Mouse (Mus musculus): ENCODE data around the gene Zscan18. TPM values are rescaled to one million over a fixed set of nuclear protein-coding genes. Genes with fewer than 3 reads are reported as not detected.
"Not testable (repeated sequence)": the region's sequence is repeated elsewhere in the genome, so short reads cannot be mapped to it uniquely, and the experiment has no call there.

Gene Zscan18
- 3.1 and 5.1 TPM in 2 replicates for polyA plus RNA-seq (2012; rRNA removed)

- DNase-seq (ENCODE audit: low read depth), result peak; percentile 16
Measured at GRCm38 (mm10) chr7:12802866-12803726, at the start of gene Zscan18. Gene Zscan18 (minus strand): TSS chr7:12803635.

GRCm38 (mm10) chr7:12835779-12836178 is 32.3 kb upstream of the Zscan18 start:
- DNase-seq (ENCODE audit: low read depth), result no peak

- DNase-seq (ENCODE audit: low read depth), result no peak
Measured at GRCm38 (mm10) chr7:12835193-12835671, 31.8 kb upstream of the Zscan18 start.

GRCm38 (mm10) chr7:12834162-12835120 is 31.0 kb upstream of the Zscan18 start, which contains the start of gene Zfp110:
Gene Zfp110 (plus strand): TSS chr7:12834761.
- DNase-seq (ENCODE audit: low read depth), result peak; percentile 56

- no peak for DNase-seq (ENCODE audit: low read depth)
Measured at GRCm38 (mm10) chr7:12818521-12819295, 15.3 kb upstream of the Zscan18 start, which contains the start of gene Zfp329. Gene Zfp329 (minus strand): TSS chr7:12818858.

GRCm38 (mm10) chr7:12815566-12815965 is 12.1 kb upstream of the Zscan18 start:
- no peak for DNase-seq (ENCODE audit: low read depth)

- no peak for DNase-seq (ENCODE audit: low read depth)
Measured at GRCm38 (mm10) chr7:12803727-12804071, 264 bp upstream of the Zscan18 start.

- DNase-seq (ENCODE audit: low read depth), result no peak
Measured at GRCm38 (mm10) chr7:12799554-12799953, 3.9 kb downstream of the Zscan18 start.

GRCm38 (mm10) chr7:12797971-12798370 is 5.5 kb downstream of the Zscan18 start:
- no peak for DNase-seq (ENCODE audit: low read depth)

- DNase-seq (ENCODE audit: low read depth), result not testable (repeated sequence)
Measured at GRCm38 (mm10) chr7:12792624-12793023, 10.8 kb downstream of the Zscan18 start.

- DNase-seq (ENCODE audit: low read depth), result no peak
Measured at GRCm38 (mm10) chr7:12788025-12788424, 15.4 kb downstream of the Zscan18 start.

- DNase-seq (ENCODE audit: low read depth), result peak; percentile 45
Measured at GRCm38 (mm10) chr7:12787333-12787732, 16.1 kb downstream of the Zscan18 start.

- no peak for DNase-seq (ENCODE audit: low read depth)
Measured at GRCm38 (mm10) chr7:12780151-12780830, 23.1 kb downstream of the Zscan18 start.

GRCm38 (mm10) chr7:12779782-12780150 is 23.7 kb downstream of the Zscan18 start:
- DNase-seq (ENCODE audit: low read depth), result no peak

GRCm38 (mm10) chr7:12779141-12779540 is 24.3 kb downstream of the Zscan18 start:
- DNase-seq (ENCODE audit: low read depth), result no peak

GRCm38 (mm10) chr7:12774606-12775005 is 28.8 kb downstream of the Zscan18 start:
- DNase-seq (ENCODE audit: low read depth), result peak; percentile 90

- no peak for DNase-seq (ENCODE audit: low read depth)
Measured at GRCm38 (mm10) chr7:12774111-12774510, 29.3 kb downstream of the Zscan18 start.

GRCm38 (mm10) chr7:12749431-12750198 is 53.8 kb downstream of the Zscan18 start:
- no peak for DNase-seq (ENCODE audit: low read depth)

GRCm38 (mm10) chr7:12734904-12735303 is 68.5 kb downstream of the Zscan18 start, which contains the start of gene Vmn2r56:
Gene Vmn2r56 (minus strand): TSS chr7:12735004.
- DNase-seq (ENCODE audit: low read depth), result no peak

All from gonadal fat pad, adult 2 months (tissue).